Mouse (Mus musculus): Measurements from ENCODE around the gene Cdon.

Cdon gene

GRCm38 (mm10) chr9:35543099-35543860 is 122.4 kb downstream of the Cdon start:
- no peak for DNase-seq

GRCm38 (mm10) chr9:35544666-35545065 is 123.7 kb downstream of the Cdon start:
- no peak for DNase-seq

DNA sequence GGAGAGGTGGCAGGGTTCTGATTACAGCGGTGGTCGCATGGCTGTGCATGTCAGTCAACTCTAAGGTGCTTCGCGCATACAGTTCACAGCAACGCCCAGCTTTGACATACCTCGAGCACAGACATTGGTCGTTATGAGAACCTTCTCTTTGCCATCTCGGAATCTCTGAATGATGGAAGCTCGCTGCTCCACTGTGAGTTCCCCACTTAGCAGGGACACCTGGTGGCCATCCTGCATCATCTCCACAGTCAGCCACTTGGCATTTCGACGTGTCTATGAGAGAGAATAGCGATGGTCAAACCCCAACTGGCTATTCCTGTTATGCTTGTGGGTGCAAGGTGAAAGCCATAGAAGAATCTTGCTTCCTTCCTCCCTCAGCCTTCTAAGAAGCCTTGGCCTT is 124.8 kb downstream of the Cdon start:
- no peak for DNase-seq

- DNase-seq = no peak
Measured at GRCm38 (mm10) chr9:35546745-35547144, 125.8 kb downstream of the Cdon start.

GRCm38 (mm10) chr9:35548455-35548854 is 127.5 kb downstream of the Cdon start:
- no peak for DNase-seq

- no peak for DNase-seq
Measured at GRCm38 (mm10) chr9:35556494-35557102, 135.7 kb downstream of the Cdon start.
